Mouse (Mus musculus): ENCODE data around the gene Olfr811. TPM values are rescaled to one million over a fixed set of nuclear protein-coding genes. Genes with fewer than 3 reads are reported as not detected.

Gene Olfr811
- polyA plus RNA-seq (2017; shearing (Covaris generic)), result not detected

GRCm38 (mm10) chr10:129804296-129804695, at the start of gene Olfr811:
Olfr811 (minus strand) TSS chr10:129804396.

GRCm38 (mm10) chr10:129845994-129846393, 41.8 kb upstream of the Olfr811 start, which contains the start of gene Olfr812:
Olfr812 (minus strand) TSS chr10:129846094.

GRCm38 (mm10) chr10:129794817-129795216, 9.4 kb downstream of the Olfr811 start, which contains the start of gene Olfr810:
Olfr810 (minus strand) TSS chr10:129794917.

GRCm38 (mm10) chr10:129774338-129774737, 29.9 kb downstream of the Olfr811 start, which contains the start of gene Olfr809:
Olfr809 (plus strand) TSS chr10:129774638.

GRCm38 (mm10) chr10:129765182-129765581, 39.0 kb downstream of the Olfr811 start, which contains the start of gene Olfr808:
Olfr808 (plus strand) TSS chr10:129765482.

GRCm38 (mm10) chr10:129757693-129758092, 46.5 kb downstream of the Olfr811 start, which contains the start of gene Olfr807:
Olfr807 (minus strand) TSS chr10:129757793.

Other genes starting within 250 kb of the Olfr811 start
- not detected for gene Olfr794, start 236.7 kb downstream of the Olfr811 start, polyA plus RNA-seq (2017; shearing (Covaris generic))
- not detected for gene Olfr796, start 191.8 kb downstream of the Olfr811 start, polyA plus RNA-seq (2017; shearing (Covaris generic))
- 0.16 TPM for gene Olfr798, start 176.5 kb downstream of the Olfr811 start, polyA plus RNA-seq (2017; shearing (Covaris generic))
- not detected for gene Olfr799, start 166.9 kb downstream of the Olfr811 start, polyA plus RNA-seq (2017; shearing (Covaris generic))
- gene Olfr800, start 146.7 kb downstream of the Olfr811 start, polyA plus RNA-seq (2017; shearing (Covaris generic)), result not detected
- not detected for gene Olfr801, start 130.5 kb downstream of the Olfr811 start, polyA plus RNA-seq (2017; shearing (Covaris generic))
- not detected for gene Olfr802, start 116.2 kb downstream of the Olfr811 start, polyA plus RNA-seq (2017; shearing (Covaris generic))
- not detected for gene Olfr803, start 110.1 kb downstream of the Olfr811 start, polyA plus RNA-seq (2017; shearing (Covaris generic))
- not detected for gene Olfr804, start 101.2 kb downstream of the Olfr811 start, polyA plus RNA-seq (2017; shearing (Covaris generic))
- not detected for gene Olfr805, start 75.0 kb downstream of the Olfr811 start, polyA plus RNA-seq (2017; shearing (Covaris generic))
- gene Olfr806, start 62.5 kb downstream of the Olfr811 start, polyA plus RNA-seq (2017; shearing (Covaris generic)), result not detected
- gene Olfr807, start 46.6 kb downstream of the Olfr811 start, polyA plus RNA-seq (2017; shearing (Covaris generic)), result not detected
- gene Olfr808, start 38.9 kb downstream of the Olfr811 start, polyA plus RNA-seq (2017; shearing (Covaris generic)), result not detected
- gene Olfr809, start 29.8 kb downstream of the Olfr811 start, polyA plus RNA-seq (2017; shearing (Covaris generic)), result not detected
- not detected for gene Olfr810, start 9.5 kb downstream of the Olfr811 start, polyA plus RNA-seq (2017; shearing (Covaris generic))
- 0.56 TPM for gene Olfr812, start 41.7 kb upstream of the Olfr811 start, polyA plus RNA-seq (2017; shearing (Covaris generic))
- gene Olfr813, start 51.0 kb upstream of the Olfr811 start, polyA plus RNA-seq (2017; shearing (Covaris generic)), result not detected
- gene Olfr814, start 75.5 kb upstream of the Olfr811 start, polyA plus RNA-seq (2017; shearing (Covaris generic)), result 0.09 TPM
- gene Olfr815, start 101.5 kb upstream of the Olfr811 start, polyA plus RNA-seq (2017; shearing (Covaris generic)), result not detected
- gene Olfr816, start 111.2 kb upstream of the Olfr811 start, polyA plus RNA-seq (2017; shearing (Covaris generic)), result 0.34 TPM
- not detected for gene Olfr818, start 144.7 kb upstream of the Olfr811 start, polyA plus RNA-seq (2017; shearing (Covaris generic))
- gene Olfr819, start 162.9 kb upstream of the Olfr811 start, polyA plus RNA-seq (2017; shearing (Covaris generic)), result not detected
- gene Olfr247, start 171.7 kb upstream of the Olfr811 start, polyA plus RNA-seq (2017; shearing (Covaris generic)), result not detected
- gene Gm10310, start 180.7 kb upstream of the Olfr811 start, polyA plus RNA-seq (2017; shearing (Covaris generic)), result 0.21 TPM
- not detected for gene Olfr820, start 208.2 kb upstream of the Olfr811 start, polyA plus RNA-seq (2017; shearing (Covaris generic))
- gene Olfr821, start 226.0 kb upstream of the Olfr811 start, polyA plus RNA-seq (2017; shearing (Covaris generic)), result not detected

Data from naive thymus-derived CD4-positive, alpha-beta T cell, adult 5 months (primary cell).